In the genomic region with DNA sequence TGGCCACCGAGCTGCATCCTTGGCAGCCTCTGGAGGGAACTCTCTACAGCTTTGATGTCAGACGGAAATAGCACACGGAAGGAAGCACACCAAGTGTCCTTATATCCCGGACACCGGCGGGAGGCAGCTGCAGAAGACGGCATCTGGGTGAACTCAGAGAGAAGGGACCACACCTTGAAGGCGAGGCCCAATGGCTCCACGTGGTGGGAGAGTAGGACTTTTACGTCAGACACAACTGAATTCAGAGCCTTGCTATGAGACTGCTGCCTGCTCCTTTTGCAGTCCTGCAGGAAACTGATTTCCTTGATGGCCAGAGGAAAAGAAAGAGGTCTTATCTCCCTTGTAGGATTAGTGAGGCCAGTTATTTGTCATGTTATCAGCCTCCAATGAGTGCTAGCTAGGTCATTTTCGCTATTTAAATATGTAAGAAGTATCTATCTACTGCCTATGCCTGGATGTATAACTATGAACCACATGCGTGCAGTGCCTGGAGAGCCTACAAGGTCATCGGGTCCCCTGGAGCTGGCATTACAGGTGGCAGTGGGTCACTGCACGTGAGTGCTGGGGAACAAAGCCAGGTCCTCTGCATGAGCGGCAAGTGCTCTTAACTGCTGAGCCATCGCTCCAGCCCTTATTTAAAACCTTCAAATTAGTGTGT, we compare ENCODE assay signal across 20 mouse cellular contexts. TPM values are rescaled to one million over a fixed set of nuclear protein-coding genes. Genes with fewer than 3 reads are reported as not detected.
DNase-seq lines count a peak whose midpoint lies in the region; ATAC-seq lines count a peak whose summit lies in the region.
"Had no signal": no experiment of that assay in that cellular context is flagged by ENCODE, and none has a peak within 500 bp of the region (broad histone marks: within the 10 kb centered on the region; RNA-seq: fewer than 3 reads in every experiment).

No protein-coding gene starts in this region.

- no peaks in the 10 kb centered on the region for H3K9me3 ChIP-seq in intestine, embryonic 14.5 days (ENCODE audit: control insufficient read depth, low read length)
- H3K9me3 ChIP-seq in limb, embryonic 10.5 days (replicated peaks), result no peaks in the 10 kb centered on the region
- H3K9me3 ChIP-seq in stomach, embryonic 15.5 days, result no peaks in the 10 kb centered on the region
- H3K9me3 ChIP-seq: heart, embryonic 13.5 days; hindbrain, embryonic 15.5 days had no signal

- H3K4me3 ChIP-seq in intestine, embryonic 14.5 days (ENCODE audit: low read depth, low read length), result no peak overlapping the region
- H3K4me3 ChIP-seq in limb, embryonic 10.5 days, result no peak overlapping the region
- H3K4me3 ChIP-seq in stomach, embryonic 15.5 days (replicated peaks), result no peak overlapping the region
- H3K4me3 ChIP-seq: forebrain, embryonic 12.5 days; gastrocnemius, adult 2 months; heart, embryonic 13.5 days; hindbrain, embryonic 15.5 days had no signal

- 0 out of 2 replicates have a peak, but pooled peaks have one; percentile 16 for ATAC-seq in intestine, embryonic 14.5 days (replicated peaks; ENCODE audit: low FRiP score, low TSS enrichment, low read depth)
- peak; percentile 61 for ATAC-seq in stomach, embryonic 15.5 days (ENCODE audit: insufficient read depth, low FRiP score, low read depth)
- no peak for ATAC-seq in erythroblast, adult 5-6 weeks (replicated peaks; ENCODE audit: low FRiP score, poor library complexity, severe bottlenecking)
- ATAC-seq: activated CD4-positive, CD25-positive, alpha-beta regulatory T cell, adult 4 months; forebrain, embryonic 16.5 days had no signal

- H3K27ac ChIP-seq in intestine, embryonic 14.5 days (ENCODE audit: low read depth), result no peak overlapping the region
- H3K27ac ChIP-seq in limb, embryonic 10.5 days, result peak overlapping the region; percentile 75
- no peak overlapping the region for H3K27ac ChIP-seq in stomach, embryonic 15.5 days
- H3K27ac ChIP-seq: forebrain, embryonic 12.5 days; gastrocnemius, adult 2 months; heart, embryonic 13.5 days; hindbrain, embryonic 15.5 days had no signal

- H3K27me3 ChIP-seq in intestine, embryonic 14.5 days (replicated peaks; ENCODE audit: control insufficient read depth, insufficient read depth, low read length), result no peaks in the 10 kb centered on the region
- H3K27me3 ChIP-seq in limb, embryonic 10.5 days (ENCODE audit: low read depth, poor library complexity, severe bottlenecking), result no peaks in the 10 kb centered on the region
- no peaks in the 10 kb centered on the region for H3K27me3 ChIP-seq in stomach, embryonic 15.5 days (replicated peaks)
- H3K27me3 ChIP-seq: forebrain, embryonic 12.5 days; heart, embryonic 13.5 days; hindbrain, embryonic 15.5 days had no signal

- peak; percentile 28 for DNase-seq in ZHBTc4 (ENCODE audit: low read depth, low spot score)
- DNase-seq in intestine, embryonic 14.5 days (ENCODE audit: low spot score), result no peak
- DNase-seq in limb, embryonic 10.5 days (ENCODE audit: low spot score), result no peak
- DNase-seq in heart, adult 9 months (ENCODE audit: low spot score in 2 of 2), result no peak
- no peak for DNase-seq in kidney, postnatal 10 days
- no peak for DNase-seq in right cerebral cortex, postnatal 10 days (ENCODE audit: low spot score in 2 of 2)
- DNase-seq: adrenal gland, postnatal 14 days; cerebellum, adult 11-12 months; cerebellum, adult 9-10 months; cerebellum, postnatal 25 days; gastrocnemius, adult 2 months; gastrocnemius, postnatal 25 days; heart, postnatal 36 days had no signal

- 71% methylated on average over 16 of the region's 16 CpGs for WGBS in intestine, embryonic 14.5 days
- WGBS in limb, embryonic 10.5 days, result 83% methylated on average over 16 of the region's 16 CpGs
- WGBS in stomach, embryonic 15.5 days, result 68% methylated on average over 16 of the region's 16 CpGs

- H3K9ac ChIP-seq in intestine, embryonic 14.5 days (ENCODE audit: low read length), result no peak overlapping the region
- H3K9ac ChIP-seq in stomach, embryonic 15.5 days, result no peak overlapping the region
- H3K9ac ChIP-seq: forebrain, embryonic 12.5 days; heart, embryonic 13.5 days; hindbrain, embryonic 15.5 days had no signal

- H3K4me1 ChIP-seq in intestine, embryonic 14.5 days (replicated peaks; ENCODE audit: control insufficient read depth, insufficient read depth, low read length), result 0 out of 2 replicates have a peak, but pooled peaks cover 3% of the 10 kb centered on the region
- peaks cover 29% of the 10 kb centered on the region for H3K4me1 ChIP-seq in limb, embryonic 10.5 days
- H3K4me1 ChIP-seq in stomach, embryonic 15.5 days, result 0 out of 2 replicates have a peak, but pooled peaks cover 5% of the 10 kb centered on the region
- H3K4me1 ChIP-seq: forebrain, embryonic 12.5 days; hindbrain, embryonic 15.5 days had no signal

- peaks cover 8% of the 10 kb centered on the region; the same call in 1 of the 2 replicates for H3K36me3 ChIP-seq in intestine, embryonic 14.5 days (ENCODE audit: control insufficient read depth, insufficient read depth, low read length)
- H3K36me3 ChIP-seq in limb, embryonic 10.5 days, result peaks cover 10% of the 10 kb centered on the region
- no peaks in the 10 kb centered on the region for H3K36me3 ChIP-seq in stomach, embryonic 15.5 days

- no peak overlapping the region for H3K4me2 ChIP-seq in intestine, embryonic 14.5 days (ENCODE audit: low read length)
- no peak overlapping the region for H3K4me2 ChIP-seq in stomach, embryonic 15.5 days
- H3K4me2 ChIP-seq: forebrain, embryonic 12.5 days; heart, embryonic 13.5 days; hindbrain, embryonic 15.5 days had no signal

RNA-seq across cellular contexts. Expression of gene Vgll4, which starts 28.7 kb away (rescaled TPM):
- polyA plus RNA-seq in intestine, embryonic 14.5 days (2014; fragmentation: Nextera tagmentation; extraction: Ambion mirVana), result 72.0 and 82.9 TPM in 2 replicates
- 114 and 129 TPM in 2 replicates for polyA plus RNA-seq in limb, embryonic 10.5 days (2016; fragmentation: Nextera tagmentation; extraction: Ambion mirVana)
- 80.5 and 87.0 TPM in 2 replicates for polyA plus RNA-seq in stomach, embryonic 15.5 days (2015; fragmentation: Nextera tagmentation; extraction: Ambion mirVana)
- 4.2 and 5.0 TPM in 2 replicates for total RNA-seq in erythroblast, adult 5-6 weeks (2015; ENCODE audit: low replicate concordance)
- total RNA-seq in erythroblast, adult 5-6 weeks (2017; ENCODE audit: low replicate concordance), result 6.5 and 13.0 TPM in 2 replicates

RNA-seq across cellular contexts. Expression of gene Tamm41, which starts 39.2 kb away (rescaled TPM):
- 73.3 and 77.2 TPM in 2 replicates for polyA plus RNA-seq in intestine, embryonic 14.5 days (2014; fragmentation: Nextera tagmentation; extraction: Ambion mirVana)
- polyA plus RNA-seq in limb, embryonic 10.5 days (2016; fragmentation: Nextera tagmentation; extraction: Ambion mirVana), result 104 and 106 TPM in 2 replicates
- 52.6 and 54.9 TPM in 2 replicates for polyA plus RNA-seq in stomach, embryonic 15.5 days (2015; fragmentation: Nextera tagmentation; extraction: Ambion mirVana)
- 13.2 and 13.8 TPM in 2 replicates for total RNA-seq in erythroblast, adult 5-6 weeks (2015; ENCODE audit: low replicate concordance)
- total RNA-seq in erythroblast, adult 5-6 weeks (2017; ENCODE audit: low replicate concordance), result 9.0 and 12.5 TPM in 2 replicates
